Mouse (Mus musculus) E14TG2a.4 (cell line): ENCODE results near the gene Simc1.

Experiments used
- CTCF ChIP-seq: conservative IDR thresholded peaks from 2 replicates; pipeline ENCODE4 v1.5.1; 2014; ENCODE audit warnings: low read length
- NANOG ChIP-seq: IDR thresholded peaks from 2 replicates; pipeline ENCODE4 v1.6.1; 2014; ENCODE audit warnings: borderline replicate concordance, low read length, mixed read lengths
- POU5F1 ChIP-seq: IDR thresholded peaks from 2 replicates; pipeline ENCODE4 v1.6.1; 2014; ENCODE audit warnings: low read length, borderline replicate concordance

DNA sequence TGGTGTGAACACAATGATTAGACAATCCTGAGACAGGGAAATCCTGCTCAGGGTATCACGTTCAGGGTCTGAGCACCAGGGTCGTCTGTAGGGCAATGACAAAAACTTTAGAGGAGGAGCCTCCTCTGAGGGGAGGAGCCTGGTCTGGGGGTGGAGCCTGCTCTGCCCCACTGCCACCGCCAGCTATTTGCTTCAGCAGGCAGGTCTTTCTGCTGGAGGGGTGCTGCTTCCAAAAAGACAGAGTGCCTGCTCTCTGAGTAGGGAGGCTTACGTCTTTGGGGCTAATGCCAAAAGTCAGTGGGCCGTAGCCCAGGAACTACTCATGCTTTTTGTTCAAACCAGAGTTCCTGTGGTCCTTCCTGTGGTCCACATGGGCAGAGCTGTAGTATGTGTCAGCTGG, 64.8 kb downstream of the Simc1 start:
- TF ChIP-seq CTCF = no peak
- no peak for TF ChIP-seq NANOG
- no peak for TF ChIP-seq POU5F1
